Mouse (Mus musculus) limb, embryonic 12.5 days (tissue): ENCODE measurements around the gene Map3k9. TPM values are rescaled to one million over a fixed set of nuclear protein-coding genes. Genes with fewer than 3 reads are reported as not detected.

Source experiments
- ATAC-seq: fragments of 200-750 bp; cut with Nextera tagmentation; 2 replicates; pipeline ENCODE4 v1.8.0; 2017; ENCODE audit warnings: low read depth, moderate TSS enrichment; ENCODE audit not compliant: insufficient number of reproducible peaks, insufficient read depth, low FRiP score, low TSS enrichment
- H3K27ac ChIP-seq: fragments of 300-500 bp; sonication (generic); 2 replicates; pipeline ENCODE4 v1.5.1; 2016; ENCODE audit warnings: mild to moderate bottlenecking, moderate library complexity
- H3K27me3 ChIP-seq: fragments of 300-500 bp; sonication (generic); 2 replicates; pipeline ENCODE4 v1.6.1; 2016; ENCODE audit warnings: mild to moderate bottlenecking, moderate library complexity
- H3K36me3 ChIP-seq: fragments of 300-500 bp; sonication (generic); 2 replicates; pipeline ENCODE4 v1.6.1; 2016; ENCODE audit warnings: mild to moderate bottlenecking, moderate library complexity
- H3K4me1 ChIP-seq: fragments of 300-500 bp; sonication (generic); replicated peaks from 2 replicates; pipeline ENCODE4 v1.6.1; 2016
- H3K4me2 ChIP-seq: fragments of 300-500 bp; sonication (generic); 2 replicates; pipeline ENCODE4 v1.6.1; 2016; ENCODE audit warnings: mild to moderate bottlenecking, moderate library complexity
- H3K4me3 ChIP-seq: fragments of 300-500 bp; sonication (generic); replicated peaks from 2 replicates; pipeline ENCODE4 v1.5.1; 2016; ENCODE audit warnings: mild to moderate bottlenecking
- H3K9ac ChIP-seq: fragments of 300-500 bp; sonication (generic); replicated peaks from 2 replicates; pipeline ENCODE4 v1.6.1; 2016; ENCODE audit warnings: mild to moderate bottlenecking, moderate library complexity
- H3K9me3 ChIP-seq: fragments of 300-500 bp; sonication (generic); 2 replicates; pipeline ENCODE4 v1.6.1; 2016; ENCODE audit warnings: mild to moderate bottlenecking, moderate library complexity
- WGBS: fragments of 180-500 bp; shearing (Covaris S2); methylation state at CpG from one replicate; pipeline ENCODE4 v1.1.7; 2016; 5-methylcytosine and 5-hydroxymethylcytosine counted together
- polyA plus RNA-seq: library from polyadenylated mRNA; unstranded; fragments of >200 nt; fragmentation: Nextera tagmentation; extraction: Ambion mirVana; gene quantifications from 2 replicates; pipeline ENCODE4 v1.2.1, GENCODE M21; 2016

Map3k9 gene
- polyA plus RNA-seq, 1 experiment from 2014 or later: 0.98 TPM

GRCm38 (mm10) chr12:81698011-81698410, 83.0 kb downstream of the Map3k9 start:
- no peak for ATAC-seq
- Histone ChIP-seq H3K4me2 (no peak overlapping the region), H3K4me3 (no peak overlapping the region), H3K27me3 (no peaks in the 10 kb centered on the region), H3K27ac (no peak overlapping the region), H3K9me3 (no peaks in the 10 kb centered on the region), H3K36me3 (no peaks in the 10 kb centered on the region), H3K9ac (no peak overlapping the region), H3K4me1 (no peaks in the 10 kb centered on the region)
- 35% methylated on average over 4 of the region's 4 CpGs for WGBS

GRCm38 (mm10) chr12:81691177-81691730, 89.7 kb downstream of the Map3k9 start:
- 49% methylated on average over 8 of the region's 8 CpGs for WGBS
- H3K27ac ChIP-seq: no peak overlapping the region
- no peak for ATAC-seq

GRCm38 (mm10) chr12:81690751-81691150, 90.2 kb downstream of the Map3k9 start:
- ATAC-seq: no peak
- Histone ChIP-seq H3K9ac (no peak overlapping the region), H3K4me3 (no peak overlapping the region), H3K27ac (no peak overlapping the region), H3K36me3 (no peaks in the 10 kb centered on the region), H3K4me2 (no peak overlapping the region), H3K27me3 (no peaks in the 10 kb centered on the region), H3K4me1 (no peaks in the 10 kb centered on the region), H3K9me3 (no peaks in the 10 kb centered on the region)
- WGBS: 88% methylated on average over 7 of the region's 7 CpGs

More at GRCm38 (mm10) chr12:81691177-81691730, 89.7 kb downstream of the Map3k9 start:
- no peaks in the 10 kb centered on the region for H3K9me3 ChIP-seq
- no peak overlapping the region for H3K4me3 ChIP-seq
- H3K36me3 ChIP-seq: no peaks in the 10 kb centered on the region
- H3K4me1 ChIP-seq: no peaks in the 10 kb centered on the region
- no peaks in the 10 kb centered on the region for H3K27me3 ChIP-seq
- no peak overlapping the region for H3K9ac ChIP-seq
- H3K4me2 ChIP-seq: no peak overlapping the region

GRCm38 (mm10) chr12:81690111-81690510, 90.9 kb downstream of the Map3k9 start:
- H3K4me1 ChIP-seq: no peaks in the 10 kb centered on the region
- ATAC-seq: no peak
- H3K27ac ChIP-seq: no peak overlapping the region
- H3K4me3 ChIP-seq: no peak overlapping the region
- H3K36me3 ChIP-seq: no peaks in the 10 kb centered on the region
- no peak overlapping the region for H3K9ac ChIP-seq
- H3K4me2 ChIP-seq: no peak overlapping the region
- 89% methylated on average over 15 of the region's 15 CpGs for WGBS
- no peaks in the 10 kb centered on the region for H3K27me3 ChIP-seq
- H3K9me3 ChIP-seq: no peaks in the 10 kb centered on the region

- WGBS: 50% methylated on average over 4 of the region's 4 CpGs
- H3K4me1 ChIP-seq: no peaks in the 10 kb centered on the region
- no peak overlapping the region for H3K27ac ChIP-seq
- no peak for ATAC-seq
- H3K36me3 ChIP-seq: no peaks in the 10 kb centered on the region
- no peak overlapping the region for H3K4me3 ChIP-seq
- no peaks in the 10 kb centered on the region for H3K27me3 ChIP-seq
- no peak overlapping the region for H3K4me2 ChIP-seq
- no peak overlapping the region for H3K9ac ChIP-seq
- H3K9me3 ChIP-seq: no peaks in the 10 kb centered on the region
Measured at GRCm38 (mm10) chr12:81689505-81690056, 91.4 kb downstream of the Map3k9 start.

- Histone ChIP-seq H3K9me3 (no peaks in the 10 kb centered on the region), H3K27ac (no peak overlapping the region), H3K36me3 (no peaks in the 10 kb centered on the region), H3K4me3 (no peak overlapping the region), H3K27me3 (no peaks in the 10 kb centered on the region), H3K4me2 (no peak overlapping the region), H3K9ac (no peak overlapping the region), H3K4me1 (no peaks in the 10 kb centered on the region)
- ATAC-seq: no peak
- 84% methylated on average over 4 of the region's 4 CpGs for WGBS
Measured at GRCm38 (mm10) chr12:81688537-81688936, 92.4 kb downstream of the Map3k9 start.

- H3K4me2 ChIP-seq: no peak overlapping the region
- no peaks in the 10 kb centered on the region for H3K4me1 ChIP-seq
- H3K27me3 ChIP-seq: no peaks in the 10 kb centered on the region
- H3K36me3 ChIP-seq: no peaks in the 10 kb centered on the region
- 86% methylated on average over 5 of the region's 5 CpGs for WGBS
- no peaks in the 10 kb centered on the region for H3K9me3 ChIP-seq
- H3K4me3 ChIP-seq: no peak overlapping the region
- ATAC-seq: no peak
- no peak overlapping the region for H3K27ac ChIP-seq
- no peak overlapping the region for H3K9ac ChIP-seq
Measured at GRCm38 (mm10) chr12:81687873-81688272, 93.1 kb downstream of the Map3k9 start.

GRCm38 (mm10) chr12:81686406-81687117, 94.4 kb downstream of the Map3k9 start:
- no peak overlapping the region for H3K27ac ChIP-seq
- WGBS: 55% methylated on average over 12 of the region's 12 CpGs
- no peak for ATAC-seq
- no peak overlapping the region for H3K4me3 ChIP-seq
- no peak overlapping the region for H3K4me2 ChIP-seq
- no peaks in the 10 kb centered on the region for H3K36me3 ChIP-seq
- H3K4me1 ChIP-seq: no peaks in the 10 kb centered on the region
- no peaks in the 10 kb centered on the region for H3K9me3 ChIP-seq
- H3K9ac ChIP-seq: no peak overlapping the region
- H3K27me3 ChIP-seq: no peaks in the 10 kb centered on the region

GRCm38 (mm10) chr12:81685981-81686380, 95.0 kb downstream of the Map3k9 start:
- WGBS: 56% methylated on average over 3 of the region's 3 CpGs
- Histone ChIP-seq H3K4me1 (no peaks in the 10 kb centered on the region), H3K36me3 (no peaks in the 10 kb centered on the region), H3K4me3 (no peak overlapping the region), H3K27me3 (no peaks in the 10 kb centered on the region), H3K4me2 (no peak overlapping the region), H3K27ac (no peak overlapping the region), H3K9ac (no peak overlapping the region), H3K9me3 (no peaks in the 10 kb centered on the region)
- ATAC-seq: no peak

GRCm38 (mm10) chr12:81684096-81684495, 96.9 kb downstream of the Map3k9 start:
- Histone ChIP-seq H3K27ac (no peak overlapping the region), H3K27me3 (no peaks in the 10 kb centered on the region), H3K36me3 (no peaks in the 10 kb centered on the region), H3K9ac (no peak overlapping the region), H3K4me2 (no peak overlapping the region), H3K9me3 (no peaks in the 10 kb centered on the region), H3K4me3 (no peak overlapping the region), H3K4me1 (no peaks in the 10 kb centered on the region)
- WGBS: 83% methylated on average over 6 of the region's 6 CpGs
- ATAC-seq: no peak

GRCm38 (mm10) chr12:81683395-81683794, 97.6 kb downstream of the Map3k9 start:
- Histone ChIP-seq H3K9ac (no peak overlapping the region), H3K27ac (no peak overlapping the region), H3K4me3 (no peak overlapping the region), H3K4me2 (no peak overlapping the region), H3K4me1 (no peaks in the 10 kb centered on the region), H3K27me3 (0 out of 2 replicates have a peak, but pooled peaks cover 3% of the 10 kb centered on the region), H3K36me3 (no peaks in the 10 kb centered on the region), H3K9me3 (no peaks in the 10 kb centered on the region)
- no peak for ATAC-seq
- 68% methylated on average over 11 of the region's 11 CpGs for WGBS
